Mouse (Mus musculus): ENCODE results near the gene Nphs1.

GRCm38 (mm10) chr7:30439734-30440133 lies 18.4 kb upstream of the Nphs1 start:
- TF ChIP-seq CTCF (IDR thresholded peaks at IDR 0.05; ENCODE audit: borderline replicate concordance, insufficient read depth, low read length) (no peak), POLR2A (IDR thresholded peaks at IDR 0.05; ENCODE audit: low read depth, low read length) (no peak)

Measured in embryonic fibroblast, embryonic 13.5 days (primary cell).